Mouse (Mus musculus) monocyte, adult 2 months (primary cell): ENCODE measurements at regions not wholly inside any gene's neighbourhood (a gene's known extent, or its start where the extent isn't known, plus 50 kb on each side); places are given as distances from the start of the nearest gene placed in this dataset.
"Not testable (repeated sequence)": the region's sequence is repeated elsewhere in the genome, so short reads cannot be mapped to it uniquely, and the experiment has no call there.

Experiments
- DNase-seq, 2 experiments: peaks; one replicate each; pipeline ENCODE4 v3.0.0; 2022; ENCODE audit warnings: low spot score in 2 of 2, low read depth in 1 of 2

GRCm38 (mm10) chr13:113485511-113485910, 132.9 kb downstream of the Snx18 start:
- peak; percentile 56 to 75 for DNase-seq

GRCm38 (mm10) chr13:113484159-113484762, 134.1 kb downstream of the Snx18 start:
- DNase-seq = no peak

GRCm38 (mm10) chr13:113482911-113483310, 135.5 kb downstream of the Snx18 start:
- DNase-seq = no peak

- DNase-seq = no peak
Observed at GRCm38 (mm10) chr13:113477901-113478510, 140.4 kb downstream of the Snx18 start.

- no peak for DNase-seq
Observed at GRCm38 (mm10) chr13:113470822-113471557, 147.4 kb downstream of the Snx18 start.

- no peak for DNase-seq
Observed at GRCm38 (mm10) chr13:113464190-113465064, 153.9 kb downstream of the Snx18 start.

GRCm38 (mm10) chr13:113463420-113463819, 154.9 kb downstream of the Snx18 start:
- no peak for DNase-seq

GRCm38 (mm10) chr13:113454490-113455295, 161.7 kb downstream of the BC067074 start:
- DNase-seq = no peak

GRCm38 (mm10) chr13:113448378-113448777, 155.4 kb downstream of the BC067074 start:
- DNase-seq = no peak

- DNase-seq = no peak
Observed at GRCm38 (mm10) chr13:113446226-113446625, 153.3 kb downstream of the BC067074 start.

GRCm38 (mm10) chr13:113444481-113444880, 151.5 kb downstream of the BC067074 start:
- not testable (repeated sequence) for DNase-seq

- no peak for DNase-seq
Observed at GRCm38 (mm10) chr13:113443078-113443477, 150.1 kb downstream of the BC067074 start.

- no peak for DNase-seq
Observed at GRCm38 (mm10) chr13:113442169-113442568, 149.2 kb downstream of the BC067074 start.

GRCm38 (mm10) chr13:113440137-113440536, 147.2 kb downstream of the BC067074 start:
- DNase-seq = no peak

- no peak for DNase-seq
Observed at GRCm38 (mm10) chr13:113439516-113439915, 146.6 kb downstream of the BC067074 start.

- no peak for DNase-seq
Observed at GRCm38 (mm10) chr13:113438872-113439271, 145.9 kb downstream of the BC067074 start.

GRCm38 (mm10) chr13:113436288-113436687, 143.3 kb downstream of the BC067074 start:
- no peak for DNase-seq

GRCm38 (mm10) chr13:113435117-113435516, 142.2 kb downstream of the BC067074 start:
- DNase-seq = no peak

- DNase-seq = no peak
Observed at GRCm38 (mm10) chr13:113433456-113433855, 140.5 kb downstream of the BC067074 start.

GRCm38 (mm10) chr13:113429615-113430014, 136.7 kb downstream of the BC067074 start:
- DNase-seq = no peak
